Mouse (Mus musculus): ENCODE results near the gene Igdcc3.

Gene Igdcc3

GRCm38 (mm10) chr9:65177497-65177896 lies 36.5 kb downstream of the Igdcc3 start:
- no peak for DNase-seq (ENCODE audit: low read depth)

GRCm38 (mm10) chr9:65177912-65178311 lies 36.9 kb downstream of the Igdcc3 start:
- DNase-seq (ENCODE audit: low read depth), result no peak

GRCm38 (mm10) chr9:65178336-65179213 lies 37.6 kb downstream of the Igdcc3 start:
- no peak for DNase-seq (ENCODE audit: low read depth)

DNA sequence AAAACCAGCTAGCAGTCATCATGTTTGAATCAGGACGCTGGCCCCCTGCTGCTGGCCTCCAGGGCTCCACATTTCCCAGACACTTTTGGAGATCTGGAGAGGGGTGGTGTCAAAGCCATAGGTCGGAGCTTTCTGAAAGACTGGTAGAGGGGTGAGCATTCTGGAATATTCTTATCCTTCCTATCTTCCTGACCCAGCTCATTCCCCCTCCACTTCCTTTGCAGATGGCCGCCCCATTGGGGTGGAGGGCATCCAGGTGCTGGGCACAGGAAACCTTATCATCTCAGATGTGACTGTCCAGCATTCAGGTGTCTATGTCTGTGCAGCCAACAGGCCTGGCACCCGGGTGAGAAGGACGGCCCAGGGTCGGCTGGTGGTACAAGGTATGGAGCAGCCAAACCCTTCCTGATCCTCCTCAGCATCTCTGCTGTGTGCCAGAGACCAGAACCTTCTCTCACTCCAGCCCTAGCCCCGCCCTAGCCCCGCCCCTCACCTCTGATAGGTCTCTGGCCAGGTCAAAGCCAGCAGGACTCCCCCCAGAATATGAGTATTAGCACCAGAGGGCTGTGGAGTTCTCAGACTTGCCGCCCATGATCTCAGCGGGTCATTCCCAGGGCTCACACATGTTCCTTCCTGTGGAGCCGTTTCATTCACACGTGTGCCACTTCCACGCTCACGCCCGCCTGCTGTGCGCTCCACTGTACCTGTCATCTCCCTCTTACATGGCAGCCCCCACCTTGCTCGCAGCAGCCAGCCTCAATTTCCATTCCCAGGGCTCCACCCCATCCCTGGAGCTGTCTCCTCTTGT lies 39.0 kb downstream of the Igdcc3 start:
- DNase-seq (ENCODE audit: low read depth), result no peak

DNA sequence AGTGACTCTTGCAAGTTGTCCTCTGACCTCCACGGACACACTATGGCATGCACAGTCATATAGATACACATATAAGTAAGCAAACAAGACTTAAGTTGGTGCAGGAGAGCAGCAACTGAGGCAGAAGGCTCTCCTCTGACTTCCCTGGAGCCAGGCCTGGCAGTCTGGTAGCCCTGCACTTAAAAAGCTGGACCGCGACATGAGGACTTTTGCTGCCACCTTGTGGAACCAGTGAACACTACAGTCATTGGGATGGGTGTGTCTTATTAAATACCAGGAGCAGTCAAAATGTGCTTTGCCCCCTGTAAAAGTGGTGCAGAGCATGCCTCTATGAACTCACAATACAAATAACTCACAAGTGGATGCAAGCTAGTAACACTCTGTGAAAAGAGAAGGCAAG lies 47.6 kb downstream of the Igdcc3 start:
- peak; percentile 89 for DNase-seq (ENCODE audit: low read depth)

DNA sequence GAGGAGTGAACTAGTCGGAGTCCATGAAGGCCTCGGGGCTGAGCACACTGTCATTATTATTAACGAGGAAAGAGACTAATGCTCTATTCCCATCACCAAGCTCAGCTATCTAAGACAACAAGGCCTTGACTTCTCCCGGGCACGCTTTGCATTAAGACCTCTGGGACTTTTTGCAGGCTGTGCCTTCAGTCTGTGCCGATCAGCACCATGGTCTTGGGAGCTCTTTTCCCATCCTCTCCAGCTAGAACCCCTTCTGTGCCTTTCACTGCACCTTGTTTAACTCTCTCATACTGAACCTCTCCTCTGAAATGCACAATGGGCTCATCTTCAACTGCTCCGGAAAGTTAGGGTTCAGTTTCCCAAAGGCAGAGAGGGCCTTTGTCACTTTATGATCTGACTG lies 49.3 kb downstream of the Igdcc3 start:
- no peak for DNase-seq (ENCODE audit: low read depth)

DNA sequence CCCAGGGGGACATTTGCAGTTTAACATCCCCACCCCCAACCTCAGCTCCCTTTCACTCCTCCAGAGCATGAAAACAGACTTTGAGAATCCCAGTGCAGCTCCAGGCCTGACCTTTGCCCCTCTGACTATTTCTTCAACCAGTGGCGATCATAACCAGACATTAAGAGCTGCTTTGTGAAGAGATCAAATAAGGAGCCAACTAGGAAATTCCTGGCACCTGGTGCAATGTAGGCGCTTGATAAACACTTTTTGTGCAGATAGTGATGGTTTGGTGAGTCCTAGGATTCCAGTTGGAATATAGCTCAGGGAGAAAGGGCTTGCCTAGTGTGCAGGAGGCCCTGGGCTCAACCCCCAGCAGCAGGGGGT lies 50.4 kb downstream of the Igdcc3 start:
- no peak for DNase-seq (ENCODE audit: low read depth)

- no peak for DNase-seq (ENCODE audit: low read depth)
These were observed 50.9 kb downstream of the Igdcc3 start for GRCm38 (mm10) chr9:65191755-65192469.

DNA sequence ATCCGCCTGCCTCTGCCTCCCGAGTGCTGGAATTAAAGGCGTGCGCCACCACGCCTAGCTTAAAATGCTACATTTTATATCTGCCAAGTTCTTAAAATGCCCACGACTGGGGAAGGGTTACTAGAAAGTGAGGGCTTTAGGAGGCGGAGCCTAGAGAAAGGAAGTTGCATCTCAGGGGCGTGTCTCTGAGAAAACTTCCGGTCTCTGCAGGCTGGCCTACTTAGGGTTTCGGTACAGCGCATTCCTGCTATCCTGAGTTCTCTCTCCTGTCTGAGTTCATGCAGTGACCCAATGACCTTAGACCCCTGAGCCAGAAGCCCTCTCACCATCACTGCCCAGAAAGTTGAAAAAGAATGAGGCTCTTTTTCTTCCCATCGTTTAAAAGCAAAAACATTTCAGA lies 52.2 kb downstream of the Igdcc3 start:
- peak; percentile 72 for DNase-seq (ENCODE audit: low read depth)

DNA sequence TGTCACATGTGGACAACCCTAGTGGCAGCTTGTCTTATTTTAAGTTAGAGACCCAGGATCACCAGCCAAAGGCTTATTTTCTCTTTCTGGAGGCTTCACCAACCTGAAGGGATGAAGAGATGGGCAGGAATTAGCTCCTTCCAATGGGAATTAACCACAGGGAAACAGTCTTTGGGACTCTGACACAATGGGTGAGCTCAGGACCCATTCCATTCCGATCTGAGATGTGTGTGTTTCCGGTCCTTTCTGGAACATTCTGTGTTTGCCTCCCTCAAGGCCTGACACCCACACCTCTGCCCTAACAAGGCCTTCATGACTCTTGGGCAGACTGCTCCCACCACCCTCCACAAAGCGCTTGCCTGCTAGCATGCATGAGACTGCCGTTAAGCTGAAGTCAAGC lies 54.1 kb downstream of the Igdcc3 start, which contains the start of gene Parp16:
Gene Parp16, plus strand, starts transcription at position 301 of the 400 bp plus-strand sequence.
- no peak for DNase-seq (ENCODE audit: low read depth)

DNA sequence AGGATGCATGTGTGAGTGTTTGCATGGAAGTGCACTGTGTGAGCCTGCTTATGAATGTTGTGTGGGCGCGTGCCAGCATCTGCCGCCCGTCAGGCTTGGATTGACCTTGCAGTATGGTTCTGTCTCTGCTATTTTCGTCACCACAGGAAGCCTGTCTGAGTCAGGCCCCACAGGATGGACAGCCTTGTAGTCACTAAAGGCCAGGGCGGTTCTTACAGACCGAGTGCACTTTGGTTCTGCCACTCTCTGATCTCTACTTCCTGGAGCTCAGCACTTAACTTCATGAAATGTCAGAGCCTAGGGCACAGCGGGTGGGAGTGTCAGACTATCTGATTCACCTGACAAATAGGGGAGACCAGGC lies 54.6 kb downstream of the Igdcc3 start:
- peak; percentile 95 for DNase-seq (ENCODE audit: low read depth)

- DNase-seq (ENCODE audit: low read depth), result peak; percentile 99
These were observed 55.2 kb downstream of the Igdcc3 start for GRCm38 (mm10) chr9:65195982-65196737.

DNA sequence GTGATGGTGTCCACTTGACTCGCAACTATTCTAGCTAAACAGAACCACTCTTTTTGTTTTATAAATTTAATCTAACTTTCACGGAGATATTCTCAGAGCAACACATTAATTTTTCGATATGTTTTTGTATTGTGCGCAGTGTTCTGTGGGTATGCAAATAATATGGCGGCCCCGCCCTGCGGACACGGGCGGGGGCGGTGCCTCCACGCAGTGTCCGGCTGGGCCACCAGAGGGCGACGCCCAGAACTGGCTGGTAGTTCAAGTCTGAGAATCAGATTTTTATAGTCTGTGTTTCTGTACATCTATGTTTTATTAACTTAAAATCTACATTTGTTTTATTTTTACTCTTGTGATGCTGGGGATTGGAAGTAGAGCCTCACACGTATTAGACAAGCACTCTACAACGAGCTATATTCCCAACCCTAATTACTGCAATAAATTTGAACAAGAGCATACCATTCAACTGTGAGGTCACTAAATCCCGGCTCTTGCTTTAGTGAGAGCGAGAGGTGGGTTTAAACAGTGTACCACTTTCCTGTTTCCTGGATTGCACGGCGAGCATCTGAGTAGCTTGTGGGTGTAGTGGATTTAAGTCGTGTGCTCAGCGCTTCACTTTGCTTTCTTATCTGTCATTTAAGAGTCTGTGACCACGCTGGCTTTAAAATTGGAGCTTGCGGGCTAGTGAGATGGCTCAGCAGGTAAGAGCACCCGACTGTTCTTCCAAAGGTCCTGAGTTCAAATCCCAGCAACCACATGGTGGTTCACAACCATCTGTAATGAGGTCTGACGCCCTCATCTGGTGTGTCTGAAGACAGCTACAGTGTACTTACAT lies 56.0 kb downstream of the Igdcc3 start:
- peak; percentile 97 for DNase-seq (ENCODE audit: low read depth)

GRCm38 (mm10) chr9:65197826-65198225 lies 56.8 kb downstream of the Igdcc3 start:
- peak; percentile 82 for DNase-seq (ENCODE audit: low read depth)

- no peak for DNase-seq (ENCODE audit: low read depth)
These were observed 58.7 kb downstream of the Igdcc3 start for GRCm38 (mm10) chr9:65199723-65200122.

GRCm38 (mm10) chr9:65200606-65201005 lies 59.6 kb downstream of the Igdcc3 start:
- peak; percentile 91 for DNase-seq (ENCODE audit: low read depth)

- DNase-seq (ENCODE audit: low read depth), result no peak
These were observed 60.0 kb downstream of the Igdcc3 start for GRCm38 (mm10) chr9:65201021-65201380.

GRCm38 (mm10) chr9:65201381-65202164 lies 60.6 kb downstream of the Igdcc3 start:
- DNase-seq (ENCODE audit: low read depth), result peak; percentile 98

DNA sequence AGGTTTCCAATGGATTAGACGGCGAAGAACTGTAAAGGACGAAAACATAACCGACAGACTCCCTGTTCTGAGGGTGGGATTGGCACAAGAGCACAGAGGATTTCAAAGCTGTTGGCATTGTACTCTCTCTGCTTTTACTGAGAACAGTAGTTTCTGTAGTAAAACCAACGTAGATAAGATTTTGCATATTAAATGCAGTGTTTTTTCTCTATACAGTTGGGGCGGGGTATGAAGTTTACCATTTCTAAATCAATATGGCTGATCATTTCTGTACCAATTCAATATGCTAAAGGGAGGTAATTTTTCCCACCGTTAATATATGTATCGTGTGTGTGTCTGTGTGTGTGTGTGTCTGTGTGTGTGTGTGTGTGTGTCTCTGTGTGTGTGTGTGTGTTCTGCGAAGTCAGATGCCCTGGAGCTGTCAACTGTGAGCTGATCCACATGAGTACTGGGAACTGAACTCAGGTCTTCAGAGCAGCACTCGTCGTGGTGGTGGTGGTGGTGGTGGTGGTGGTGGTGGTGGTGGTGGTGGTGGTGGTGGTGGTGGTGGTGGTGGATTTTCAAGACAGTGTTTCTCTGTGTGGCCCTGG lies 61.3 kb downstream of the Igdcc3 start:
- DNase-seq (ENCODE audit: low read depth), result no peak

Measured in 416B (cell line).